Mouse (Mus musculus): ENCODE measurements around the gene Coro6.

GRCm38 (mm10) chr11:77471407-77471806, 9.2 kb downstream of the Coro6 start:
- TF ChIP-seq POLR2AphosphoS2 (IDR thresholded peaks at IDR 0.05; ENCODE audit: insufficient read length, low read depth) = no peak
- TF ChIP-seq MAX (IDR thresholded peaks at IDR 0.05; ENCODE audit: low read depth) = no peak
- no peak for TF ChIP-seq MYOD1 (IDR thresholded peaks at IDR 0.05; ENCODE audit: control insufficient read depth in 1 of 3, insufficient read length in 2 of 3, low read depth in 2 of 3)
